Mouse (Mus musculus) thymus, postnatal 14 days (tissue): Measurements from ENCODE around the gene Sult2a3.
"Not testable (repeated sequence)": the region's sequence is repeated elsewhere in the genome, so short reads cannot be mapped to it uniquely, and the experiment has no call there.

Experiments
- DNase-seq: peaks from one replicate; pipeline ENCODE4 v3.0.0; 2021

Sult2a3 gene

DNA sequence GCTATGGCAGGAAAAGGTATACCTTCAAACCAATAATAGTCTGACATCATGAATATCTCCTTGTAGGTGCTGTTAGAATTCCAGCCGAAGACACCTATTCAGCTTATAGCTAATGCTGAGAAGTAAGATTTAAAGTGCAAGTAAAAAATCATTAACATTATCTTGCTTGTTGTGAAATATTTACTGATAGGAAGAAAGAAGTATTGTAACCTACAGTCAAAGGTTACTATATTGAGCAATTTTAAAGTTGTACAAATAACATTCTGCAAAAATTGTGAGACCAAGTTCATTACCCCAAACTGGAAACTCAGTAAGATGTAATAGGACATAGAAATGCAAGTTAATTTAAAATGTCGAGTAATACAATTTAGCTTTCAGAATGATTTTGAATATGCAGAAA is at the start of gene Sult2a3:
Gene Sult2a3, minus strand, starts transcription at position 101 of the 400 bp plus-strand sequence.
- DNase-seq = no peak

- DNase-seq = no peak
Observed at GRCm38 (mm10) chr7:14120436-14120835, 2.4 kb downstream of the Sult2a3 start.

DNA sequence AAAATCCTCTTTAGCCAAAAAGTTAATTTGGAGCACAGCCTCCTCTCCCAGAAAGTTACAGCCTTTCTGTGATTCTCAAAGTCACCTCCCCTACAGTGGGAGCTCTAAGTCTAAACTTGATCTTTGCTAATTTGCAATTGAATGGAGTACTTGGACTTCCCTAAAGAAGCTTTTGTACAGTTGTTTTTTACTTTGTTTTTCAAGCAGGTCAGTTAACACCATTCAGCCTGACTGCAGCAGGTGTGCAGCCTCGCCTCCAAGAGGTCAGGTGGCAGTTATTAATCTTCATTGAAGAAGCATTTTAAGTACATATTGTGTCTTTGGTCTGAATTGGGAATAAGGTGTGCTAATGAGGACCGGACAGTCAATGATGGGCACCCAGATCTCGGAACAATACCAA is 3.0 kb downstream of the Sult2a3 start:
- DNase-seq = not testable (repeated sequence)

- DNase-seq = no peak
Observed at GRCm38 (mm10) chr7:14116761-14117160, 6.1 kb downstream of the Sult2a3 start.

- DNase-seq = not testable (repeated sequence)
Observed at GRCm38 (mm10) chr7:14114471-14114870, 8.4 kb downstream of the Sult2a3 start.

DNA sequence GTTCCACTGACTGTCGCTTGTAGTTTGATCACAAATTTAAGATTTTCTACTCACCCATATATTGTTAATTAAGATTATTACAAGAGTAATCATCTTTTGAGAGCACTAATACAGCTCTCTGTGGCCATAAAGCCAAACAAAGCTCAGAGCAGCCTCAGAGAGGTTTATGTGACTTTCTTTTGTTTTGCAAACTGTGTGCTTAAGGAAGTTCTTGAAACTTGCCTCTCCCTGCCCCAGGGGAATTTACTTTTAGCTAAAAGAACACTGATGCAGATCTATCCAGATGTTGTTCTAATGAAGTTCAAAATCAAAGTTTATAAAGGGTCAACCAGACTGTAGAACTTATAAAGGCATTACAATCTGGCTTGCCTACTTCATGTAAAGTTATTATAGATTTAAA is 75.0 kb downstream of the Sult2a3 start:
- not testable (repeated sequence) for DNase-seq

DNA sequence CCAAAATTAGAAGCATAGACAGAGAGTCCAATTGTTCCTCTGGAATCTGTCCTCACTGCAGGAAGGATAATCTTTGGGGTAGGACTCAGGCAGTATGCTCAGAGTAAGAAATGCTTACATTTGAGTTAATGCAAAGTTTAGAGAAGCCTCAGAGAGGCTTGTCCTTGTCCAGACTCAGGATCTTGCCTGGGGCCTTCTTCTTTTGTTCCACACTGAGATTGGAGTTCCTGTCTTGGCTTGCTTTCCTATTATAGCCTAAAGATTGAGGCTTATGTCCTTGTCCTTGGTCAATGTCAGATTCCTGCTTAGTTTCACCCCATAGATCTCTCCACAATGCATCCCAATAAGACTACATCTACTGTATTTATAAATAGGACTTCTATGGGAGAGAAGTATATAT is 92.0 kb downstream of the Sult2a3 start:
- DNase-seq = not testable (repeated sequence)
